Mouse (Mus musculus) lung, adult 2 months (tissue): ENCODE measurements around the gene 1700001C19Rik.

ENCODE experiments used
- CTCF ChIP-seq: fragments of 200-500 bp; IDR thresholded peaks from 2 replicates; pipeline ENCODE4 v1.5.1; 2011; ENCODE audit warnings: mild to moderate bottlenecking, low read length, control low read depth; ENCODE audit not compliant: insufficient read depth
- POLR2A ChIP-seq: fragments of 200-500 bp; IDR thresholded peaks from 2 replicates; pipeline ENCODE4 v1.6.1; 2011; ENCODE audit warnings: low read depth, mild to moderate bottlenecking, control low read depth, low read length, borderline replicate concordance; ENCODE audit errors: extremely low read depth

DNA sequence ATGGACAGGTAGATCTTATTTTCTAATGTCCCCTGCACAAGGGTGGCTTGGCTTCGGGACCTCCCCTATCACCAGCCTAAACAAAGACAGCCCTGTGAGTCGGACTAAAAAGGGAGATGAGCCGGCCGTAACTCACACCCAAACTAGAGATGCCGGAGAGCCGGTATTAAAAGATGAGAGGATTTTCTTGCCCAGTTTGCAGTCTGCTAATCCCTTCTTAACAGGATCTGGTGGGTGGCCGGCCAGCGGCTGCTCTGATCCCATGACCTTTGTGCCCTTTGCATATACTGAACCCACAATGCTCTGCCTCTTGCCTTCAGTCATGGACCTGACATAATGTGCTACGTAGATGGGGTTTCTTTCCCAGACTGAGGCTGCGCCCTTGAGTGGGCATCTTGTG lies 36.7 kb downstream of the 1700001C19Rik start, which contains the start of gene Guca1a:
- TF ChIP-seq POLR2A, result no peak
- no peak for TF ChIP-seq CTCF
